Mouse (Mus musculus) erythroblast, embryonic 14.5 days (primary cell): Measurements from ENCODE around the gene Vhl.

ENCODE experiments used
- GATA1 ChIP-seq: IDR thresholded peaks from 2 replicates; pipeline ENCODE4 v1.6.1; 2012; ENCODE audit warnings: low read length, inconsistent platforms, mixed read lengths
- TAL1 ChIP-seq: IDR thresholded peaks from 3 replicates; pipeline ENCODE4 v1.6.1; 2012; ENCODE audit warnings: low read length, inconsistent platforms, mixed read lengths

GRCm38 (mm10) chr6:113603993-113604392, 19.8 kb upstream of the Vhl start:
- no peak for TF ChIP-seq TAL1
- TF ChIP-seq GATA1: no peak
